ENCODE assay signal across 18 mouse cellular contexts in genomic region chr5:90075629-90076349, GRCm38 (mm10).
A peak's percentile ranks its signal among the peaks of the same experiment; 100 is the strongest.
DNase-seq lines count a peak whose midpoint lies in the region; ATAC-seq and TF ChIP-seq lines count a peak whose summit lies in the region.
"Had no signal": no experiment of that assay in that cellular context is flagged by ENCODE, and none has a peak within 500 bp of the region (broad histone marks: within the 10 kb centered on the region; RNA-seq: fewer than 3 reads in every experiment).

No protein-coding gene starts in this region.

- no peak for TF ChIP-seq CTCF in lung, adult 2 months (IDR thresholded peaks at IDR 0.05; ENCODE audit: insufficient read depth, low read length)

- no peaks in the 10 kb centered on the region for H3K4me1 ChIP-seq in lung, adult 2 months (ENCODE audit: control insufficient read depth, insufficient read depth, low read length)
- H3K4me1 ChIP-seq in lung, embryonic 15.5 days = no peaks in the 10 kb centered on the region; the same call in 1 of the 2 replicates
- H3K4me1 ChIP-seq: forebrain, embryonic 10.5 days; hindbrain, embryonic 10.5 days; midbrain, embryonic 12.5 days; neural tube, embryonic 13.5 days had no signal

- ATAC-seq in lung, embryonic 15.5 days (ENCODE audit: borderline replicate concordance, extremely low read depth, low FRiP score, low TSS enrichment) = peak; percentile 91
- ATAC-seq: CD4-positive, CD25-positive, alpha-beta regulatory T cell, adult 4 months had no signal

- no peaks in the 10 kb centered on the region for H3K27me3 ChIP-seq in lung, embryonic 15.5 days
- H3K27me3 ChIP-seq: midbrain, embryonic 12.5 days; neural tube, embryonic 13.5 days had no signal

- DNase-seq in gastrocnemius, adult 18-20 months (ENCODE audit: low spot score) = peak; percentile 22
- DNase-seq in gastrocnemius, postnatal 4 days (ENCODE audit: low spot score in 2 of 2) = no peak
- peak; percentile 31 to 46 for DNase-seq in lung, adult 18-20 months
- DNase-seq in lung, adult 2 months = no peak
- peak; percentile 48 for DNase-seq in skeletal muscle tissue, adult 2 months (ENCODE audit: low read depth, low spot score)
- DNase-seq in spleen, adult 12 weeks (ENCODE audit: low spot score) = no peak
- no peak for DNase-seq in thymus, postnatal 36 days
- DNase-seq: cerebellum, adult 9-11 months; kidney, adult 9 months; thymus, adult 2 months had no signal

- H3K4me2 ChIP-seq in lung, embryonic 15.5 days = no peak overlapping the region
- H3K4me2 ChIP-seq: midbrain, embryonic 12.5 days; neural tube, embryonic 13.5 days had no signal

- H3K4me3 ChIP-seq in lung, adult 2 months (replicated peaks; ENCODE audit: extremely low read depth, low read depth, low read length) = no peak overlapping the region
- no peak overlapping the region for H3K4me3 ChIP-seq in lung, embryonic 15.5 days
- H3K4me3 ChIP-seq: forebrain, embryonic 10.5 days; hindbrain, embryonic 10.5 days; midbrain, embryonic 12.5 days; neural tube, embryonic 13.5 days had no signal

- 67% methylated on average over 11 of the region's 11 CpGs for WGBS in lung, adult 2 months
- WGBS in lung, embryonic 15.5 days = 59% methylated on average over 11 of the region's 11 CpGs

- H3K36me3 ChIP-seq in lung, embryonic 15.5 days = no peaks in the 10 kb centered on the region
- H3K36me3 ChIP-seq: forebrain, embryonic 10.5 days; G1E; hindbrain, embryonic 10.5 days; midbrain, embryonic 12.5 days; neural tube, embryonic 13.5 days had no signal

- no peak overlapping the region for H3K9ac ChIP-seq in lung, embryonic 15.5 days
- H3K9ac ChIP-seq: midbrain, embryonic 12.5 days; neural tube, embryonic 13.5 days had no signal

- TF ChIP-seq POLR2A in lung, adult 2 months (IDR thresholded peaks at IDR 0.05; ENCODE audit: borderline replicate concordance, extremely low read depth, low read depth, low read length) = no peak

- H3K9me3 ChIP-seq in lung, embryonic 15.5 days = no peaks in the 10 kb centered on the region
- H3K9me3 ChIP-seq: forebrain, embryonic 10.5 days; G1E; hindbrain, embryonic 10.5 days; midbrain, embryonic 12.5 days; neural tube, embryonic 13.5 days had no signal

- no peak overlapping the region for H3K27ac ChIP-seq in lung, embryonic 15.5 days
- H3K27ac ChIP-seq: forebrain, embryonic 10.5 days; hindbrain, embryonic 10.5 days; macrophage; midbrain, embryonic 12.5 days; neural tube, embryonic 13.5 days had no signal

Comparison
In these comparisons a context has a peak if more than half of its experiments do, and no peak if none do; other contexts are left out.
1. DNase-seq: peak in gastrocnemius, adult 18-20 months (single experiment), lung, adult 18-20 months (2 of 2) and skeletal muscle tissue, adult 2 months (single experiment); none in gastrocnemius, postnatal 4 days (0 of 2), lung, adult 2 months (single experiment), spleen, adult 12 weeks (single experiment) and thymus, postnatal 36 days (0 of 2).